Mouse (Mus musculus) midbrain, postnatal 0 days (tissue): ENCODE results near the gene Ppp5c. TPM values are rescaled to one million over a fixed set of nuclear protein-coding genes. Genes with fewer than 3 reads are reported as not detected.

Experiments
- ATAC-seq: fragments of 200-750 bp; cut with Nextera tagmentation; 2 replicates; pipeline ENCODE4 v1.8.0; 2017; ENCODE audit warnings: moderate number of reproducible peaks, mild to moderate bottlenecking, moderate TSS enrichment, moderate library complexity; ENCODE audit not compliant: low FRiP score
- DNase-seq: peaks from one replicate; pipeline ENCODE4 v3.0.0-alpha.2; 2015; ENCODE audit warnings: low spot score
- H3K27ac ChIP-seq: fragments of 300-500 bp; sonication (generic); 2 replicates; pipeline ENCODE4 v1.5.1; 2014; ENCODE audit warnings: low read depth, mild to moderate bottlenecking, low read length, mixed read lengths
- H3K27me3 ChIP-seq: fragments of 300-500 bp; sonication (generic); 2 replicates; pipeline ENCODE4 v1.6.1; 2014; ENCODE audit warnings: low read length, control low read depth, mixed read lengths; ENCODE audit not compliant: insufficient read depth
- H3K36me3 ChIP-seq: fragments of 300-500 bp; sonication (generic); 2 replicates; pipeline ENCODE4 v1.6.1; 2014; ENCODE audit warnings: low read length, control low read depth, mixed read lengths; ENCODE audit not compliant: insufficient read depth
- H3K4me1 ChIP-seq: fragments of 300-500 bp; sonication (generic); 2 replicates; pipeline ENCODE4 v1.6.1; 2014; ENCODE audit warnings: mild to moderate bottlenecking, control low read depth, antibody characterized with exemption, low read length, mixed read lengths; ENCODE audit not compliant: insufficient read depth
- H3K4me2 ChIP-seq: fragments of 300-500 bp; sonication (generic); 2 replicates; pipeline ENCODE4 v1.6.1; 2014; ENCODE audit warnings: low read depth, mild to moderate bottlenecking, low read length, mixed read lengths; ENCODE audit not compliant: poor library complexity, severe bottlenecking
- H3K4me3 ChIP-seq: fragments of 300-500 bp; sonication (generic); 2 replicates; pipeline ENCODE4 v1.5.1; 2014; ENCODE audit warnings: low read depth, mild to moderate bottlenecking, low read length, moderate library complexity
- H3K9ac ChIP-seq: fragments of 300-500 bp; sonication (generic); replicated peaks from 2 replicates; pipeline ENCODE4 v1.6.1; 2014; ENCODE audit warnings: mild to moderate bottlenecking, low read length, moderate library complexity, mixed read lengths; ENCODE audit not compliant: poor library complexity, severe bottlenecking
- H3K9me3 ChIP-seq: fragments of 300-500 bp; sonication (generic); 2 replicates; pipeline ENCODE4 v1.6.1; 2016; ENCODE audit warnings: low read length, control low read depth
- CTCF ChIP-seq: IDR thresholded peaks from 2 replicates; pipeline ENCODE4 v1.5.1; 2016; ENCODE audit warnings: antibody characterized with exemption, mild to moderate bottlenecking
- WGBS: fragments of 180-500 bp; shearing (Covaris S2); extraction: QIAGEN DNeasy Blood & Tissue Kit; methylation state at CpG from one replicate; pipeline ENCODE4 v1.1.7; 2014; 5-methylcytosine and 5-hydroxymethylcytosine counted together
- polyA plus RNA-seq: library from polyadenylated mRNA; unstranded; fragments of >200 nt; fragmentation: Nextera tagmentation; extraction: Ambion mirVana; gene quantifications from 2 replicates; pipeline ENCODE4 v1.2.1, GENCODE M21; 2015
- total RNA-seq: library from RNA; depleted of rRNA; stranded (reverse); fragments of >200 nt; gene quantifications from 2 replicates; pipeline ENCODE4 v1.2.3, GENCODE M21; 2014

Ppp5c gene
- total and polyA plus RNA-seq, 2 experiments from 2014 or later, result 61.0 to 144 TPM

DNA sequence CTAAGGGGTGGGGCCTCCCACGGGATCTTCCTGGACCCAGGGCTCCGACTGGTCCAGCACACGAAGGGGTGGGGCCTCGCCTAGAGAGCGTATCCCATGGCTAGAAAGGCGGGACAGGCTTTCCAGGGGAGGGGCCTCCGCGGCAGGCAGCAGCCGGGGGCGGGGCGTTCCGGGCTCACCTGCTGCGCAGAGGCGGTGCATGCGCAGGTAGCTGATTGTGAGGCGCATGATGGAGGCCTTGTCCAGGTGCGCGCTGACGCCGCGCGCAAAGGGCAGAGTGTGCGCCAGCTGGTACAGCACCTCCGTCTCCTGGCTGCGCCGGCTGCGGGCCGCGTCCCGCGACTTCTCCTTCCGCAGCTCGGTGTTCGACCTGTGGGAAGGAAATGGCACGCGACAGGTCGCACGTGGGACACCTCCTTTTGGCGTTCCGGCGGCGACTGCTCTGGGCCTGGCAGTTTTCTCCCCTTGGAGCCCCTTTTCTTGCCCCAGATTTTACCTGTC is 28.4 kb upstream of the Ppp5c start:
- H3K4me2 ChIP-seq, result peak overlapping the region; percentile 85
- peak overlapping the region; percentile 72 for H3K27ac ChIP-seq
- H3K9me3 ChIP-seq, result no peaks in the 10 kb centered on the region
- no peaks in the 10 kb centered on the region for H3K36me3 ChIP-seq
- no peak for TF ChIP-seq CTCF
- H3K4me1 ChIP-seq, result no peaks in the 10 kb centered on the region; the same call in 1 of the 2 replicates
- H3K9ac ChIP-seq, result peak overlapping the region; percentile 53
- H3K27me3 ChIP-seq, result no peaks in the 10 kb centered on the region
- H3K4me3 ChIP-seq, result peak overlapping the region; percentile 42
- ATAC-seq (peak; percentile 85), DNase-seq (peak; percentile 93)
- WGBS, result under 1% methylated on average over 42 of the region's 42 CpGs

DNA sequence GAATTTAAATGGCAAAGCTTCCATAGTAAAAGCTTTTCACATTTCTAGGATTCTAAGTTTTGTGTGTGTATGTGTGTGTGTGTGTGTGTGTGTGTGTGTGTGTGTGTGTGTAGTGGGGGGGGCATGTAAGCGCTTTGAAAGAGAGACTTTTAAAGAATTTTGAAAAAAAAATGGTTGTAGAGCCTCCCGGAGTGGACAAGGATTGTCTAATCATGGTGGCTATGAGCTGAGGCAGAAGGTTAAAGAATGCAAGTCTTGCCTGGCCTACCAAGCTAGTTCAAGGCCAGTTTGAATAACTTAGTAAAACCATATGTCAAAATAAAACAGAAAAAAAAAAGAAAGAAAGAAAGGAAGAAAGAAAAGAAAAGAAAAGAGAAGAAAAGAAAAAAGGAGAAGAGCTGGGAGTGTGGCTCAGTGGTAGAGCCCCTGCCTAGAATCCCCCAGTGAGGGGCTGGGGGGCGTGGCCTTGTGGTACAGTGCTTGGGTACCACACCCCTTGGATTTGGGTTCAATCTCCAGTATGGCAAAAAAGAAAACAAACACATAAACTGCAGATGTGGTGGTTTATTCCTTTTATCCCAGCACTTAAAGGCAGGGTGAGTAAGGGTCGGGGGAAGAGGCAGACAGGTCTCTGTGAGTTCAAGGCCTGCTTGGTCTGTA is 27.7 kb upstream of the Ppp5c start:
- ATAC-seq (no peak), DNase-seq (no peak)
- Histone ChIP-seq H3K9me3 (no peaks in the 10 kb centered on the region), H3K27ac (no peak overlapping the region), H3K36me3 (no peaks in the 10 kb centered on the region), H3K4me3 (peak overlapping the region; percentile 42), H3K27me3 (no peaks in the 10 kb centered on the region), H3K4me2 (peak overlapping the region; percentile 85), H3K9ac (no peak overlapping the region), H3K4me1 (no peaks in the 10 kb centered on the region; the same call in 1 of the 2 replicates)
- no peak for TF ChIP-seq CTCF
- 94% methylated on average over 4 of the region's 4 CpGs for WGBS

DNA sequence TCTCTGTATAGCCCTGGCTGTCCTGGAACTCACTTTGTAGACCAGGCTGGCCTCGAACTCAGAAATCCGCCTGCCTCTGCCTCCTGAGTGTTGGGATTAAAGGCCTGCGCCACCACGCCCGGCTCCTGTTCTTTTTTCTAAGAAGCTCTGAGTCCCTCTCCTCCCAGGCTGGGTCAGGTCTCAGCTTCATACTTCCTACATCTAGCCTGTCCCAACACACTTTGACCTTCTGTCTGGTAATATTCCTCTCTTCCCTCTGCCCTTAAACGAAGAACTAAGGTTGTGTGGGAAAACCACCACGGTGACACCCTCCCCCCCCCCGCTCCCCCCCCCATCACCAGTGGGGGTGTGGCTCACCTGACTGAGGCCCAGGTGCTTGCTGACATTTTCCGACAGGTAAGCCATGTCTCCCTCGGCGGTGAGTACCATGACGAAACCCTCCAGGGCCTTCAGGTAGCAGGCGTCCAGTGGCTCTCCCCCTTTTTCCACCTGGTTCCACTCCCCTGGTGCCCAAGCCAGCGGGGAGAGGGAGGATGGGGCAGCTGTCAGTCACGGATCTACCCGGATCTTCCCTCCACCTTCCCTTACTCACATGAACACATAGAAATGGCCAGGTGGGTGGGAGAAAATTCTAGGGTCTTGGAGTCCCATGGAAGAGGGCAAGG is 26.7 kb upstream of the Ppp5c start:
- H3K27ac ChIP-seq, result no peak overlapping the region
- DNase-seq, result no peak
- H3K4me3 ChIP-seq, result no peak overlapping the region
- TF ChIP-seq CTCF, result no peak
- H3K36me3 ChIP-seq, result no peaks in the 10 kb centered on the region
- no peak overlapping the region for H3K9ac ChIP-seq
- no peak overlapping the region for H3K4me2 ChIP-seq
- no peaks in the 10 kb centered on the region for H3K27me3 ChIP-seq
- WGBS, result 89% methylated on average over 12 of the region's 16 CpGs
- no peak for ATAC-seq
- H3K4me1 ChIP-seq, result no peaks in the 10 kb centered on the region; the same call in 1 of the 2 replicates
- no peaks in the 10 kb centered on the region for H3K9me3 ChIP-seq

DNA sequence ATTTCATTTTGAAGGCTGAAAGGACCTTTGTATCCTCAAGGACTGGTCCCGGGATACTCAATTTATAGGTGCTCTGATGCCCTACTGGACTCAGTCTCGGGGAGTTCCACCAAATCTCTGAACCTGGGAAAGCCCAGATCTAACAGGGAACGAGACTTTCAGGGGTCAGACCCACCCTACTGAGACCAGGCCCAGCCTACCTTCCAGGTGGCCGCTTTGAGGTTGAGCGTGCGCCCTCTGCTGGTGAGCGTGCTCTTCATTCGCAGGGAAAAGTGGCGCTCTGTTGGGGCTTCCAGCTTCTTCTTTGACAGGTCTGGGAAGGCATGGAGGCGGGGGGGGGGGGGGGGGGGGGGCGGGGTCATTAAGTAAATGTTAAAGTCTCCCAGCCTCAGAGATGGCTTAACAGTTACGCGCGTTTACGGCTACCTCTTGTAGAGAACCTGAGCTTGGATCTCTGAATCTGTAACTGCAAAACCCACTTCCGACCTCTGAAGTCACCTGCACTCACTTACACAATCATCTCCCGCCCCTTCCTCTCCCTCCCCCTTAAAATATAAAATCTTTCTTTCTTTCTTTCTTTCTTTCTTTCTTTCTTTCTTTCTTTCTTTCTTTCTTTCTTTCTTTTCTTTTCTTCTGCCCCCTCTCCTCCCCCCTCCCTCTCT is 23.3 kb upstream of the Ppp5c start:
- H3K36me3 ChIP-seq, result no peaks in the 10 kb centered on the region
- peak; percentile 39; the same call in 1 of the 2 replicates for ATAC-seq

DNA sequence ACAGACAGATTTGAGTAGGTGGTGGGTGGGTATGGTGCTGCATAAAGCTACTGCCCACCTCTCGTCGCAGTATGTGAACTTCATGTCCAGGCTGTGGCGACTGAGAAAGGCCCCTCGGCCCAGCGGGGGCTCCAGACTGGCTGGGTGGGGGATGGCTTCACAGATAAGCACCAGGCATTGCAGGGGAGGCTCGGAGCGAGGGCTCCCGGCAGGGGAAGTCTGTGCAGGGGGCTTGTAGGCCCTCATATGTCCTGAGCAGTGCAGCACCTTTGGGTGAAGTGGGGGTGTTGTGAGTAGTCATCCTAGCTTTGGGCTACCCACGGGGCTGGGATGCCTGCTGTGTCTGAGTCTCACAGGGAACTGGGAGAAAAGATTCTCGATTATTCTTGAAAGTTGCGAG is 22.8 kb upstream of the Ppp5c start:
- TF ChIP-seq CTCF, result no peak
- H3K36me3 ChIP-seq, result no peaks in the 10 kb centered on the region
- H3K9me3 ChIP-seq, result no peaks in the 10 kb centered on the region
- 65% methylated on average over 11 of the region's 11 CpGs for WGBS
- no peaks in the 10 kb centered on the region for H3K27me3 ChIP-seq
- H3K4me2 ChIP-seq, result no peak overlapping the region
- ATAC-seq (no peak), DNase-seq (no peak)
- no peak overlapping the region for H3K4me3 ChIP-seq
- H3K27ac ChIP-seq, result no peak overlapping the region
- H3K9ac ChIP-seq, result no peak overlapping the region
- no peaks in the 10 kb centered on the region for H3K4me1 ChIP-seq

More for the DNA sequence above, 23.3 kb upstream of the Ppp5c start:
- peak; percentile 55 for DNase-seq
- no peaks in the 10 kb centered on the region for H3K27me3 ChIP-seq
- peak; percentile 74 for TF ChIP-seq CTCF
- WGBS, result 13% methylated on average over 15 of the region's 17 CpGs
- no peak overlapping the region for H3K4me2 ChIP-seq
- no peak overlapping the region for H3K9ac ChIP-seq
- H3K27ac ChIP-seq, result no peak overlapping the region
- H3K9me3 ChIP-seq, result no peaks in the 10 kb centered on the region
- H3K4me3 ChIP-seq, result no peak overlapping the region
- H3K4me1 ChIP-seq, result no peaks in the 10 kb centered on the region
